Mouse (Mus musculus) thymus, adult 2 months (tissue): Measurements from ENCODE around the gene Sowaha.

Source experiments
- CTCF ChIP-seq: fragments of 200-500 bp; IDR thresholded peaks from 2 replicates; pipeline ENCODE4 v1.5.1; 2012; ENCODE audit warnings: mild to moderate bottlenecking, control low read depth, low read length, moderate library complexity, borderline replicate concordance; ENCODE audit not compliant: control insufficient read depth, poor library complexity, insufficient read depth; ENCODE audit errors: extremely low read depth
- POLR2A ChIP-seq: fragments of 200-500 bp; IDR thresholded peaks from 2 replicates; pipeline ENCODE4 v1.6.1; 2012; ENCODE audit warnings: mild to moderate bottlenecking, low read length, control low read depth, moderate library complexity; ENCODE audit not compliant: control insufficient read depth, poor library complexity, insufficient read depth; ENCODE audit errors: extremely low read depth

GRCm38 (mm10) chr11:53521120-53521820, 41.2 kb upstream of the Sowaha start:
- TF ChIP-seq CTCF = no peak
- no peak for TF ChIP-seq POLR2A
